Mouse (Mus musculus) midbrain, embryonic 13.5 days (tissue): ENCODE results near the gene Pknox1. TPM values are rescaled to one million over a fixed set of nuclear protein-coding genes. Genes with fewer than 3 reads are reported as not detected.
A peak's percentile ranks its signal among the peaks of the same experiment; 100 is the strongest.
"Not testable (repeated sequence)": the region's sequence is repeated elsewhere in the genome, so short reads cannot be mapped to it uniquely, and the experiment has no call there.

Experiments used
- ATAC-seq: fragments of 200-750 bp; cut with Nextera tagmentation; 2 replicates; pipeline ENCODE4 v1.8.0; 2017; ENCODE audit warnings: mild to moderate bottlenecking, moderate TSS enrichment, moderate library complexity
- H3K27ac ChIP-seq: fragments of 300-500 bp; sonication (generic); 2 replicates; pipeline ENCODE4 v1.5.1; 2015; ENCODE audit warnings: inconsistent platforms, mild to moderate bottlenecking, moderate library complexity
- H3K27me3 ChIP-seq: fragments of 300-500 bp; sonication (generic); 2 replicates; pipeline ENCODE4 v1.6.1; 2015; ENCODE audit warnings: mild to moderate bottlenecking, inconsistent platforms
- H3K36me3 ChIP-seq: fragments of 300-500 bp; sonication (generic); 2 replicates; pipeline ENCODE4 v1.6.1; 2015; ENCODE audit warnings: mild to moderate bottlenecking, inconsistent platforms
- H3K4me1 ChIP-seq: fragments of 300-500 bp; sonication (generic); replicated peaks from 2 replicates; pipeline ENCODE4 v1.6.1; 2015; ENCODE audit warnings: inconsistent platforms
- H3K4me2 ChIP-seq: fragments of 300-500 bp; sonication (generic); replicated peaks from 2 replicates; pipeline ENCODE4 v1.6.1; 2015; ENCODE audit warnings: moderate library complexity, mild to moderate bottlenecking, inconsistent platforms
- H3K4me3 ChIP-seq: fragments of 300-500 bp; sonication (generic); replicated peaks from 2 replicates; pipeline ENCODE4 v1.5.1; 2015; ENCODE audit warnings: mild to moderate bottlenecking, inconsistent platforms
- H3K9ac ChIP-seq: fragments of 300-500 bp; sonication (generic); replicated peaks from 2 replicates; pipeline ENCODE4 v1.6.1; 2015; ENCODE audit warnings: mild to moderate bottlenecking, inconsistent platforms
- H3K9me3 ChIP-seq: fragments of 300-500 bp; sonication (generic); 2 replicates; pipeline ENCODE4 v1.6.1; 2016; ENCODE audit warnings: mild to moderate bottlenecking, inconsistent platforms
- WGBS: fragments of 180-500 bp; shearing (Covaris S2); methylation state at CpG from one replicate; pipeline ENCODE4 v1.1.7; 2015; 5-methylcytosine and 5-hydroxymethylcytosine counted together
- polyA plus RNA-seq: library from polyadenylated mRNA; unstranded; fragments of >200 nt; fragmentation: Nextera tagmentation; extraction: Ambion mirVana; gene quantifications from 2 replicates; pipeline ENCODE4 v1.2.1, GENCODE M21; 2015

Gene Pknox1
- 23.8 and 24.6 TPM in 2 replicates for polyA plus RNA-seq

DNA sequence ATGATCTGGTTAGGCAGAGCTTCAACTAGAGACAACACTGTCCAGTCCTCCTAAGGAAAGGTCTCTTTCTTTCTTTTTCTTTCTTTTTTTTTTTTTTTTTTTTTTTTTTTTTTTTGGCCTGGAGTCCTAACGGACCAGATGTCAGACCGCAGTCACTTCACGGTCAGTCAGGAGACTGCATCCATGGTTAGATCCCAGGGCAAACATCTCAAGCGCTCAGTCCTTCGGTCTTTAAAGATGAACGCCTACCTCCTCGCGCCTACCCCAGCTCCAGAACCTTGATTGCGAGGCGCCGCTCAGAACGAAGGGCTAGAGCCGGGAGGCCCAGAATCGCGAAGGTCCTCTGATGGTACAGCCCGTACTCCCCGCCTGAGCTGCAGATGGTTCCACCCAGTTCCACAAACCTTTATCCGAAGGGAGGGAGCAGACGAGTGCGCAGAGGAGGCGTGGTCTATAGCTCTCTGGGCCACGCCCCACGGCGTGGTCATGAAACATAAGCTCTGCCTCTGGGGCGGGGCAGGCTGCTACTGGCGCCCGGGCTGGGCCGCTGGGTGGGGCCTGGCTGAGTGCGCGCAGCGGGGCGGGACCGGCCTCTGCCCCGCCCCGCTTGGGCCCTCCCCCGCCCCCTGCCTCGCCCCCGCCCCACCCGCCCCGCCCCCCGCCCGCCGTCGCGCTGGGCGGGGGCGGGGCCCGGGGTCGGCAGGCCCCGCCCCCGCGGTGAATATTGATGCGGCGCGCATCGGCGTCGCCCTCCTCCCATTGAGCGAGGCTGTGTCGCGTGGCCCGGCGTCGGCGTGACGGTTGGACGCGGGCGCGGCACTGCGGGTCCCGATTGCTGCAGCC lies at the start of gene Pknox1:
TSS of gene Pknox1 (plus strand) at position 720 of the 843 bp plus-strand sequence.
- H3K36me3 ChIP-seq, result no peaks in the 10 kb centered on the region; the same call in 1 of the 2 replicates
- H3K4me1 ChIP-seq, result peaks cover 41% of the 10 kb centered on the region
- H3K9ac ChIP-seq, result peak within 1 kb of the TSS; percentile 95
- peak; percentile 96 for ATAC-seq
- no peaks in the 10 kb centered on the region for H3K27me3 ChIP-seq
- H3K4me2 ChIP-seq, result peak within 1 kb of the TSS; percentile 84
- H3K27ac ChIP-seq, result peak within 1 kb of the TSS; percentile 99
- H3K9me3 ChIP-seq, result no peaks in the 10 kb centered on the region
- H3K4me3 ChIP-seq, result peak within 1 kb of the TSS; percentile 78
- WGBS, result under 1% methylated on average over 40 of the region's 72 CpGs

DNA sequence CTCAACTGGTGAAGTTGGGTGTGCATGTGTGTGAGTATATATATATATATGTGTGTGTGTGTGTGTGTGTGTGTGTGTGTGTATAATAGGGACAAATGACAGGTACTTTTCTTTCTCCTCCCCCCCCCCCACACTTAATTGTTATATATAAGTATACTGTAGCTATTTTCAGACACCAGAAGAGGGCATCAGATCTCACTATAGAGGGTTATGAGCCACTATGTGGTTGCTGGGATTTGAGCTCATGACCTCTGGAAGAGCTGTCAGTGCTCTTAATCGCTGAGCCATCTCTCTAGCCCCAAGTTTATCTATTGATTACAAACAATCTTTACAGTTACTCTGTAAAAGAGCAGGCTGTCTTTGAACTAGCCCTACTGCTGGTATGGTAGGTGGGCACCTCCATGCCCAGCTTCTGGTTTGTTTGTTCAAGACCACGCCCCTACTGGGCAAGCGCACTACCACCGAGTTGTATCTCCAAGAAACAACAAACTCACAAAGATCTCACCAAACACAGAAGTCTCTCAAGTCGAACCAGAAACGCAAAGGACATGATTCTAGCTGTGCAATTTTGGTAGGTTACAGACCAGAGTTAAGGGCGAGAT lies 45.1 kb upstream of the Pknox1 start:
- peak overlapping the region; percentile 74 for H3K4me2 ChIP-seq
- no peak overlapping the region for H3K9ac ChIP-seq
- peaks cover 35% of the 10 kb centered on the region for H3K4me1 ChIP-seq
- no peaks in the 10 kb centered on the region for H3K9me3 ChIP-seq
- no peak overlapping the region; the same call in 1 of the 2 replicates for H3K27ac ChIP-seq
- peak overlapping the region; percentile 79 for H3K4me3 ChIP-seq
- peak; percentile 67 for ATAC-seq
- H3K36me3 ChIP-seq, result peaks cover 12% of the 10 kb centered on the region
- 1% methylated on average over 7 of the region's 7 CpGs for WGBS
- H3K27me3 ChIP-seq, result no peaks in the 10 kb centered on the region

- H3K4me1 ChIP-seq, result peaks cover 33% of the 10 kb centered on the region
- ATAC-seq, result peak; percentile 95
Measured at GRCm38 (mm10) chr17:31519946-31520838, 44.3 kb upstream of the Pknox1 start, which contains the start of the genes Wdr4 and Ndufv3. TSS of gene Wdr4 (minus strand) at chr17:31519980. TSS of gene Ndufv3 (plus strand) at chr17:31520115.

GRCm38 (mm10) chr17:31520895-31521294 lies 43.6 kb upstream of the Pknox1 start:
- peak overlapping the region; percentile 78 for H3K27ac ChIP-seq

More at GRCm38 (mm10) chr17:31519946-31520838, 44.3 kb upstream of the Pknox1 start, which contains the start of the genes Wdr4 and Ndufv3:
- Histone ChIP-seq H3K9me3 (no peaks in the 10 kb centered on the region), H3K9ac (peak within 1 kb of the TSS; percentile 81), H3K4me3 (peak within 1 kb of the TSS; percentile 79), H3K36me3 (peaks cover 18% of the 10 kb centered on the region), H3K27me3 (no peaks in the 10 kb centered on the region), H3K27ac (peak within 1 kb of the TSS; percentile 78), H3K4me2 (peak within 1 kb of the TSS; percentile 74)
- WGBS, result under 1% methylated on average over 45 of the region's 45 CpGs

DNA sequence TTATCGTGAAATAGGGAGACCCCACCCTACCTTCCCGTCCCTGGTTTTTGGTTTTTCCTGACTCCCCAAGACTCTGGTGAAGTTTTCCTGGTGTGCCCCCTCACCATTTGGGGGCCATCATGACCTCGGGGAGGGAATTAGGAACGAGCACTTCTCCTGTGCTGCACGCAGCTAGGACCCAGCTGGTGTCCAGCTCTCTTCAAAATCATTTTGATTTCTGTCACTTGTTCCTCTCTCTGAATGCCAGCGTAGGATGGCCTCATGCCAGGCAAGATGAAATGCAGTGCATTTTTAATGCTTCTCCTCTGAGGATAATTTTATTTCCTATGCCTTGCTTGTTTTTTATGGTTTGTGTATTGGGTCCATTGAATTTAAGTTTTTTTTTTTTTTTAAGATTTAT lies 42.6 kb upstream of the Pknox1 start:
- H3K27me3 ChIP-seq, result no peaks in the 10 kb centered on the region

More at GRCm38 (mm10) chr17:31520895-31521294, 43.6 kb upstream of the Pknox1 start:
- Histone ChIP-seq H3K4me3 (peak overlapping the region; percentile 79), H3K36me3 (peaks cover 18% of the 10 kb centered on the region), H3K4me1 (peaks cover 33% of the 10 kb centered on the region), H3K9ac (peak overlapping the region; percentile 81), H3K4me2 (peak overlapping the region; percentile 74), H3K27me3 (no peaks in the 10 kb centered on the region), H3K9me3 (no peaks in the 10 kb centered on the region)
- no peak for ATAC-seq
- WGBS, result 21% methylated on average over 3 of the region's 3 CpGs

GRCm38 (mm10) chr17:31525114-31525513 lies 39.4 kb upstream of the Pknox1 start:
- Histone ChIP-seq H3K4me3 (no peak overlapping the region), H3K4me2 (no peak overlapping the region), H3K9me3 (no peaks in the 10 kb centered on the region), H3K27me3 (no peaks in the 10 kb centered on the region), H3K4me1 (peaks cover 30% of the 10 kb centered on the region), H3K36me3 (peaks cover 47% of the 10 kb centered on the region), H3K9ac (no peak overlapping the region), H3K27ac (no peak overlapping the region)
- WGBS, result 96% methylated on average over 4 of the region's 4 CpGs
- ATAC-seq, result no peak

More for the DNA sequence above, 42.6 kb upstream of the Pknox1 start:
- no peak overlapping the region for H3K9ac ChIP-seq
- no peak overlapping the region for H3K4me2 ChIP-seq
- H3K27ac ChIP-seq, result peak overlapping the region; percentile 53; the same call in 1 of the 2 replicates
- no peak for ATAC-seq
- H3K4me1 ChIP-seq, result peaks cover 33% of the 10 kb centered on the region
- no peaks in the 10 kb centered on the region for H3K9me3 ChIP-seq
- H3K4me3 ChIP-seq, result no peak overlapping the region
- 74% methylated on average over 6 of the region's 6 CpGs for WGBS
- H3K36me3 ChIP-seq, result peaks cover 22% of the 10 kb centered on the region

GRCm38 (mm10) chr17:31525816-31526215 lies 38.7 kb upstream of the Pknox1 start:
- Histone ChIP-seq H3K27ac (no peak overlapping the region), H3K36me3 (peaks cover 51% of the 10 kb centered on the region)
- ATAC-seq, result no peak

GRCm38 (mm10) chr17:31529314-31529713 lies 35.2 kb upstream of the Pknox1 start:
- ATAC-seq, result no peak
- Histone ChIP-seq H3K27me3 (no peaks in the 10 kb centered on the region), H3K4me1 (0 out of 2 replicates have a peak, but pooled peaks cover 5% of the 10 kb centered on the region), H3K4me3 (no peak overlapping the region), H3K9ac (no peak overlapping the region), H3K27ac (no peak overlapping the region), H3K4me2 (peak overlapping the region; percentile 23; the same call in 1 of the 2 replicates), H3K9me3 (no peaks in the 10 kb centered on the region), H3K36me3 (peaks cover 51% of the 10 kb centered on the region)
- 24% methylated on average over 15 of the region's 15 CpGs for WGBS

More at GRCm38 (mm10) chr17:31525816-31526215, 38.7 kb upstream of the Pknox1 start:
- Histone ChIP-seq H3K4me2 (no peak overlapping the region), H3K4me3 (no peak overlapping the region), H3K27me3 (no peaks in the 10 kb centered on the region), H3K4me1 (peaks cover 25% of the 10 kb centered on the region), H3K9ac (no peak overlapping the region), H3K9me3 (no peaks in the 10 kb centered on the region)
- 86% methylated on average over 3 of the region's 3 CpGs for WGBS

GRCm38 (mm10) chr17:31531441-31532158 lies 32.9 kb upstream of the Pknox1 start:
- Histone ChIP-seq H3K9ac (no peak overlapping the region), H3K36me3 (peaks cover 45% of the 10 kb centered on the region), H3K27me3 (no peaks in the 10 kb centered on the region), H3K9me3 (no peaks in the 10 kb centered on the region), H3K4me2 (no peak overlapping the region), H3K27ac (no peak overlapping the region), H3K4me3 (no peak overlapping the region), H3K4me1 (peaks cover 19% of the 10 kb centered on the region)
- no peak for ATAC-seq
- 89% methylated on average over 14 of the region's 14 CpGs for WGBS

DNA sequence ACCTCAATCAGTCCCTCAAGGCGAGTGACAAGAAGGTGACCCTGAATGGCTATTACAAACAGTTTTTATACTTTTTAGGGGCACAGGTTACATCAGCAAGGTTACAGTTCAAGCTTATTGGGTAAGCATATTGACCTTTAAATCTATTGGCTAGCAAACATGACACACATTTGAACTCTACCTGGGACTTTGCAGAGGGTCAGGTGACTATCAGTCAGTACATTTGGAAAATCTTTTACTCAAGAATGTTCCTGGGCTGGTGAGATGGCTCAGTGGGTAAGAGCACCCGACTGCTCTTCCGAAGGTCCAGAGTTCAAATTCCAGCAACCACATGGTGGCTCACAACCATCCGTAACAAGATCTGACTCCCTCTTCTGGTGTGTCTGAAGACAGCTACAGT lies 32.2 kb upstream of the Pknox1 start:
- H3K9ac ChIP-seq, H3K9me3 ChIP-seq, H3K27ac ChIP-seq, H3K27me3 ChIP-seq, ATAC-seq, H3K4me3 ChIP-seq, H3K4me2 ChIP-seq: not testable (repeated sequence)
- peaks cover 19% of the 10 kb centered on the region for H3K4me1 ChIP-seq
- 96% methylated on average over 4 of the region's 4 CpGs for WGBS
- peaks cover 37% of the 10 kb centered on the region for H3K36me3 ChIP-seq

DNA sequence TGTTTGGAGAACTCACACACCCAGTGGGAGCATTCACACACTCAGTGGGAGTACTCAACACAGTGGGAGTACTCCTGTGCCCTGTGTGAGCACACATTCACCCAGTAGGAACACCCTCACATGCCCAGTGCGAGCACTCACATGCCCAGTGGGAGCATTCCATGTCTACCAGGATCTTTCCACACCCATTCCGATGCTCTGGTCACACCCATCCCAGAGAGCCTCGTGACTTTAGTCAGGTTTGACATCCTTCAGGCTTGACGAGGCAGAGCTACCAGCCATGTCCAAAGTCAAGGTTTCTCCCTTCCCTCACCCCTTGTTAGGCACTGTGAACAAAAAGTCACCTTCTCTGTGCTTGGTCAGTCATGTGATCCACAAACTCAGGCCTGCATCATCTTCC lies 29.2 kb upstream of the Pknox1 start:
- peak; percentile 61 for ATAC-seq
- H3K27me3 ChIP-seq, result no peaks in the 10 kb centered on the region
- no peak overlapping the region for H3K4me3 ChIP-seq
- peak overlapping the region; percentile 13; the same call in 1 of the 2 replicates for H3K4me2 ChIP-seq
- H3K9me3 ChIP-seq, result no peaks in the 10 kb centered on the region
- H3K4me1 ChIP-seq, result peaks cover 14% of the 10 kb centered on the region
- peak overlapping the region; percentile 90 for H3K27ac ChIP-seq
- peaks cover 16% of the 10 kb centered on the region for H3K36me3 ChIP-seq
- no peak overlapping the region for H3K9ac ChIP-seq
- 73% methylated on average over 4 of the region's 4 CpGs for WGBS
